Mouse (Mus musculus) spleen, postnatal 0 days (tissue): ENCODE results near the gene Tlr7. TPM values are rescaled to one million over a fixed set of nuclear protein-coding genes. Genes with fewer than 3 reads are reported as not detected.

ENCODE experiments used
- polyA plus RNA-seq: library from polyadenylated mRNA; unstranded; fragments of >200 nt; fragmentation: Nextera tagmentation; extraction: Ambion mirVana; gene quantifications from 2 replicates; pipeline ENCODE4 v1.2.1, GENCODE M21; 2015

Gene Tlr7
- polyA plus RNA-seq: 2.5 and 2.6 TPM in 2 replicates

GRCm38 (mm10) chrX:167330399-167330798, at the start of gene Tlr7:
TSS of gene Tlr7 (minus strand) at chrX:167330558.

GRCm38 (mm10) chrX:167264086-167264485, 66.3 kb downstream of the Tlr7 start, which contains the start of gene Tlr8:
TSS of gene Tlr8 (minus strand) at chrX:167264329.

Other genes with a start within 250 kb of the Tlr7 start
- 3,214 and 3,848 TPM in 2 replicates for gene Tmsb4x, start 121.2 kb downstream of the Tlr7 start, polyA plus RNA-seq
- 1.3 and 2.2 TPM in 2 replicates for gene Tlr8, start 66.2 kb downstream of the Tlr7 start, polyA plus RNA-seq
- 11.9 and 12.2 TPM in 2 replicates for gene Prps2, start 52.2 kb upstream of the Tlr7 start, polyA plus RNA-seq